Mouse (Mus musculus): ENCODE results near the gene Crybb1.

DNA sequence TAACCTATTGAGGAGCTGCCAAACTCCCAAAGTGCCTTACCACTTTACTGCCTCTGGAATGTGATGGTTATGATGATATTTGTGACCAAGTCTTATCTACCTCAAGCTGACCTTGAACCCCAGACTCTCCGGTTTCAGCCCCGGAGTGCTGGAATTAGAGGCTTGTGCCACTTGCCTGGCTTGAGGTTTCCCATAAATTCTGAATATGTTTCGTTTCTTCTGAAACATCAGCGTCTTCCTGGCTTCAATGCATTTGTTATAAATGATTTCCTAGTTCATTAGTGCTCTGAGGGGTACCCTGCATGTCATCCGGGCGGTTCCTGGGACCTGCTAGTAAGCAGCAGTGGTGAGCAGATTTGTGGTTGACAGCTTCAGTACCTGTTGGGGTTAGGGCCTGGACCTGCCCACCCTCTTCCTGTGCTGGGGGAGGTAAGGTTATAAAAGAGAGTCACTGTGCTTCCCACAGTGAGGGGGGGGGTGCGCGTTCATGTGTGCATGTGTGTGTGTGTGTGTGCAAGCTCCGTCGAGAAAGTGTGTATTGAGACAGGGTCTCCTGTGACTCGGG is 22.4 kb downstream of the Crybb1 start:
- TF ChIP-seq POLR2A (IDR thresholded peaks at IDR 0.05; ENCODE audit: control insufficient read depth, extremely low read depth, insufficient read depth, low read length, poor library complexity) (no peak), CTCF (IDR thresholded peaks at IDR 0.05; ENCODE audit: borderline replicate concordance, control insufficient read depth, extremely low read depth, insufficient read depth, low read length, poor library complexity) (no peak)
